Mouse (Mus musculus) forebrain, embryonic 11.5 days (tissue): Measurements from ENCODE around the gene Lgals7. TPM values are rescaled to one million over a fixed set of nuclear protein-coding genes. Genes with fewer than 3 reads are reported as not detected.

Source experiments
- ATAC-seq: fragments of 200-750 bp; cut with Nextera tagmentation; replicated peaks from 2 replicates; pipeline ENCODE4 v1.8.0; 2017; ENCODE audit warnings: moderate TSS enrichment; ENCODE audit not compliant: low FRiP score
- DNase-seq: peaks from one replicate; pipeline ENCODE4 v3.0.0-alpha.2; 2017; ENCODE audit warnings: low spot score
- H3K27ac ChIP-seq: fragments of 300-500 bp; sonication (generic); 2 replicates; pipeline ENCODE4 v1.5.1; 2014; ENCODE audit warnings: low read depth, low read length
- H3K27me3 ChIP-seq: fragments of 300-500 bp; sonication (generic); 2 replicates; pipeline ENCODE4 v1.6.1; 2014; ENCODE audit warnings: mild to moderate bottlenecking, low read length, mixed read lengths; ENCODE audit not compliant: control insufficient read depth, insufficient read depth
- H3K36me3 ChIP-seq: fragments of 300-500 bp; sonication (generic); 2 replicates; pipeline ENCODE4 v1.6.1; 2014; ENCODE audit warnings: mild to moderate bottlenecking, low read length, moderate library complexity, mixed read lengths; ENCODE audit not compliant: control insufficient read depth, insufficient read depth
- H3K4me1 ChIP-seq: fragments of 300-500 bp; sonication (generic); replicated peaks from 2 replicates; pipeline ENCODE4 v1.6.1; 2014; ENCODE audit warnings: low read length, mixed read lengths; ENCODE audit not compliant: control insufficient read depth, insufficient read depth
- H3K4me2 ChIP-seq: fragments of 300-500 bp; sonication (generic); 2 replicates; pipeline ENCODE4 v1.6.1; 2014; ENCODE audit warnings: low read depth, mild to moderate bottlenecking, low read length, moderate library complexity, mixed read lengths; ENCODE audit not compliant: severe bottlenecking
- H3K4me3 ChIP-seq: fragments of 300-500 bp; sonication (generic); 2 replicates; pipeline ENCODE4 v1.5.1; 2014; ENCODE audit warnings: low read depth, low read length
- H3K9ac ChIP-seq: fragments of 300-500 bp; sonication (generic); 2 replicates; pipeline ENCODE4 v1.6.1; 2014; ENCODE audit warnings: low read length
- H3K9me3 ChIP-seq: fragments of 300-500 bp; sonication (generic); 2 replicates; pipeline ENCODE4 v1.6.1; 2016; ENCODE audit warnings: low read length, mixed read lengths; ENCODE audit not compliant: control insufficient read depth
- WGBS: fragments of 180-500 bp; shearing (Covaris S2); extraction: QIAGEN DNeasy Blood & Tissue Kit; methylation state at CpG from one replicate; pipeline ENCODE4 v1.1.7; 2014; 5-methylcytosine and 5-hydroxymethylcytosine counted together
- polyA plus RNA-seq: library from polyadenylated mRNA; unstranded; fragments of >200 nt; fragmentation: Nextera tagmentation; extraction: Ambion mirVana; gene quantifications from 2 replicates; pipeline ENCODE4 v1.2.1, GENCODE M21; 2014

Gene Lgals7
- polyA plus RNA-seq, 1 experiment from 2014 or later, result 0.52 TPM

GRCm38 (mm10) chr7:28888701-28889161 lies 25.1 kb downstream of the Lgals7 start:
- H3K4me1 ChIP-seq, result peaks cover 5% of the 10 kb centered on the region; the same call in 1 of the 2 replicates
- no peaks in the 10 kb centered on the region for H3K9me3 ChIP-seq
- ATAC-seq (0 out of 2 replicates have a peak, but pooled peaks have one; percentile 33), DNase-seq (peak; percentile 59)
- peak overlapping the region; percentile 28 for H3K4me3 ChIP-seq
- peaks cover 19% of the 10 kb centered on the region for H3K27me3 ChIP-seq
- H3K36me3 ChIP-seq, result peaks cover 3% of the 10 kb centered on the region; the same call in 1 of the 2 replicates
- no peak overlapping the region for H3K27ac ChIP-seq
- WGBS, result 4% methylated on average over 26 of the region's 27 CpGs
- 0 out of 2 replicates have a peak overlapping the region, but pooled peaks have one; percentile 20 for H3K9ac ChIP-seq
- H3K4me2 ChIP-seq, result peak overlapping the region; percentile 51

- 96% methylated on average over 17 of the region's 17 CpGs for WGBS
- peaks cover 18% of the 10 kb centered on the region for H3K27me3 ChIP-seq
Measured at GRCm38 (mm10) chr7:28892601-28893000, 28.9 kb downstream of the Lgals7 start.

GRCm38 (mm10) chr7:28893643-28894265 lies 30.1 kb downstream of the Lgals7 start:
- peaks cover 27% of the 10 kb centered on the region; the same call in 1 of the 2 replicates for H3K36me3 ChIP-seq
- H3K27ac ChIP-seq, result no peak overlapping the region
- 57% methylated on average over 7 of the region's 7 CpGs for WGBS
- ATAC-seq (no peak), DNase-seq (peak; percentile 73)
- H3K4me3 ChIP-seq, result no peak overlapping the region
- H3K9me3 ChIP-seq, result no peaks in the 10 kb centered on the region
- peaks cover under 1% of the 10 kb centered on the region; the same call in 1 of the 2 replicates for H3K4me1 ChIP-seq
- no peak overlapping the region for H3K4me2 ChIP-seq
- H3K27me3 ChIP-seq, result peaks cover 7% of the 10 kb centered on the region
- no peak overlapping the region for H3K9ac ChIP-seq

More at GRCm38 (mm10) chr7:28892601-28893000, 28.9 kb downstream of the Lgals7 start:
- Histone ChIP-seq H3K4me3 (no peak overlapping the region), H3K9me3 (no peaks in the 10 kb centered on the region), H3K27ac (no peak overlapping the region), H3K4me1 (peaks cover 5% of the 10 kb centered on the region; the same call in 1 of the 2 replicates), H3K36me3 (peaks cover 16% of the 10 kb centered on the region; the same call in 1 of the 2 replicates), H3K9ac (no peak overlapping the region), H3K4me2 (no peak overlapping the region)
- no peak for ATAC-seq
- no peak for DNase-seq

- Histone ChIP-seq H3K4me2 (no peak overlapping the region), H3K4me1 (no peaks in the 10 kb centered on the region), H3K27ac (no peak overlapping the region), H3K36me3 (peaks cover 29% of the 10 kb centered on the region; the same call in 1 of the 2 replicates), H3K9ac (no peak overlapping the region), H3K4me3 (no peak overlapping the region), H3K27me3 (no peaks in the 10 kb centered on the region; the same call in 1 of the 2 replicates), H3K9me3 (no peaks in the 10 kb centered on the region)
- DNase-seq (no peak), ATAC-seq (no peak)
- WGBS, result 68% methylated on average over 5 of the region's 5 CpGs
Measured at GRCm38 (mm10) chr7:28894942-28895341, 31.3 kb downstream of the Lgals7 start.

- Histone ChIP-seq H3K36me3 (peaks cover 27% of the 10 kb centered on the region; the same call in 1 of the 2 replicates), H3K27me3 (no peaks in the 10 kb centered on the region), H3K4me1 (no peaks in the 10 kb centered on the region), H3K9ac (no peak overlapping the region), H3K27ac (no peak overlapping the region), H3K4me3 (no peak overlapping the region), H3K9me3 (no peaks in the 10 kb centered on the region), H3K4me2 (no peak overlapping the region)
- DNase-seq (no peak), ATAC-seq (no peak)
- WGBS, result 95% methylated on average over 6 of the region's 6 CpGs
Measured at GRCm38 (mm10) chr7:28897661-28898060, 34.0 kb downstream of the Lgals7 start.

- no peak for DNase-seq
- Histone ChIP-seq H3K4me1 (no peaks in the 10 kb centered on the region), H3K9me3 (no peaks in the 10 kb centered on the region), H3K4me3 (no peak overlapping the region), H3K4me2 (no peak overlapping the region), H3K27ac (no peak overlapping the region), H3K27me3 (no peaks in the 10 kb centered on the region), H3K36me3 (peaks cover 34% of the 10 kb centered on the region; the same call in 1 of the 2 replicates), H3K9ac (no peak overlapping the region)
- 92% methylated on average over 4 of the region's 4 CpGs for WGBS
- ATAC-seq, result no peak
Measured at GRCm38 (mm10) chr7:28899972-28900371, 36.3 kb downstream of the Lgals7 start.

GRCm38 (mm10) chr7:28901311-28902125 lies 37.9 kb downstream of the Lgals7 start:
- Histone ChIP-seq H3K36me3 (peaks cover 32% of the 10 kb centered on the region; the same call in 1 of the 2 replicates), H3K4me1 (no peaks in the 10 kb centered on the region), H3K27me3 (no peaks in the 10 kb centered on the region), H3K27ac (no peak overlapping the region), H3K9me3 (no peaks in the 10 kb centered on the region), H3K4me3 (no peak overlapping the region), H3K4me2 (no peak overlapping the region), H3K9ac (no peak overlapping the region)
- 92% methylated on average over 13 of the region's 13 CpGs for WGBS
- DNase-seq (no peak), ATAC-seq (no peak)

GRCm38 (mm10) chr7:28902180-28902579 lies 38.5 kb downstream of the Lgals7 start:
- WGBS, result 93% methylated on average over 6 of the region's 6 CpGs
- ATAC-seq, result no peak

More at GRCm38 (mm10) chr7:28902180-28902579, 38.5 kb downstream of the Lgals7 start:
- Histone ChIP-seq H3K4me1 (no peaks in the 10 kb centered on the region), H3K9me3 (no peaks in the 10 kb centered on the region), H3K4me2 (no peak overlapping the region), H3K36me3 (peaks cover 32% of the 10 kb centered on the region), H3K27me3 (no peaks in the 10 kb centered on the region), H3K9ac (no peak overlapping the region), H3K4me3 (no peak overlapping the region), H3K27ac (no peak overlapping the region)
- no peak for DNase-seq
